Mouse (Mus musculus) kidney, embryonic 15.5 days (tissue): ENCODE results near the gene Atp5l. TPM values are rescaled to one million over a fixed set of nuclear protein-coding genes. Genes with fewer than 3 reads are reported as not detected.
"Not testable (repeated sequence)": the region's sequence is repeated elsewhere in the genome, so short reads cannot be mapped to it uniquely, and the experiment has no call there.

Source experiments
- ATAC-seq: fragments of 200-750 bp; cut with Nextera tagmentation; replicated peaks from 2 replicates; pipeline ENCODE4 v1.8.0; 2017; ENCODE audit warnings: moderate TSS enrichment; ENCODE audit not compliant: low FRiP score
- H3K27ac ChIP-seq: fragments of 300-500 bp; sonication (generic); 2 replicates; pipeline ENCODE4 v1.5.1; 2015; ENCODE audit warnings: mild to moderate bottlenecking, inconsistent platforms
- H3K27me3 ChIP-seq: fragments of 300-500 bp; sonication (generic); 2 replicates; pipeline ENCODE4 v1.6.1; 2015; ENCODE audit warnings: inconsistent platforms
- H3K36me3 ChIP-seq: fragments of 300-500 bp; sonication (generic); 2 replicates; pipeline ENCODE4 v1.6.1; 2015; ENCODE audit warnings: inconsistent platforms
- H3K4me1 ChIP-seq: fragments of 300-500 bp; sonication (generic); 2 replicates; pipeline ENCODE4 v1.6.1; 2015; ENCODE audit warnings: inconsistent platforms
- H3K4me2 ChIP-seq: fragments of 300-500 bp; sonication (generic); 2 replicates; pipeline ENCODE4 v1.6.1; 2015; ENCODE audit warnings: moderate library complexity, mild to moderate bottlenecking, inconsistent platforms
- H3K4me3 ChIP-seq: fragments of 300-500 bp; sonication (generic); replicated peaks from 2 replicates; pipeline ENCODE4 v1.5.1; 2015; ENCODE audit warnings: mild to moderate bottlenecking, inconsistent platforms
- H3K9ac ChIP-seq: fragments of 300-500 bp; sonication (generic); 2 replicates; pipeline ENCODE4 v1.6.1; 2015; ENCODE audit warnings: mild to moderate bottlenecking, inconsistent platforms
- H3K9me3 ChIP-seq: fragments of 300-500 bp; sonication (generic); replicated peaks from 2 replicates; pipeline ENCODE4 v1.6.1; 2016; ENCODE audit warnings: inconsistent platforms
- WGBS: fragments of 180-500 bp; shearing (Covaris S2); methylation state at CpG from one replicate; pipeline ENCODE4 v1.1.7; 2015; ENCODE audit warnings: mixed read lengths; 5-methylcytosine and 5-hydroxymethylcytosine counted together
- polyA plus RNA-seq: library from polyadenylated mRNA; unstranded; fragments of >200 nt; fragmentation: Nextera tagmentation; extraction: Ambion mirVana; gene quantifications from 2 replicates; pipeline ENCODE4 v1.2.1, GENCODE M21; 2015

The Atp5l gene
- polyA plus RNA-seq, result 714 and 843 TPM in 2 replicates

DNA sequence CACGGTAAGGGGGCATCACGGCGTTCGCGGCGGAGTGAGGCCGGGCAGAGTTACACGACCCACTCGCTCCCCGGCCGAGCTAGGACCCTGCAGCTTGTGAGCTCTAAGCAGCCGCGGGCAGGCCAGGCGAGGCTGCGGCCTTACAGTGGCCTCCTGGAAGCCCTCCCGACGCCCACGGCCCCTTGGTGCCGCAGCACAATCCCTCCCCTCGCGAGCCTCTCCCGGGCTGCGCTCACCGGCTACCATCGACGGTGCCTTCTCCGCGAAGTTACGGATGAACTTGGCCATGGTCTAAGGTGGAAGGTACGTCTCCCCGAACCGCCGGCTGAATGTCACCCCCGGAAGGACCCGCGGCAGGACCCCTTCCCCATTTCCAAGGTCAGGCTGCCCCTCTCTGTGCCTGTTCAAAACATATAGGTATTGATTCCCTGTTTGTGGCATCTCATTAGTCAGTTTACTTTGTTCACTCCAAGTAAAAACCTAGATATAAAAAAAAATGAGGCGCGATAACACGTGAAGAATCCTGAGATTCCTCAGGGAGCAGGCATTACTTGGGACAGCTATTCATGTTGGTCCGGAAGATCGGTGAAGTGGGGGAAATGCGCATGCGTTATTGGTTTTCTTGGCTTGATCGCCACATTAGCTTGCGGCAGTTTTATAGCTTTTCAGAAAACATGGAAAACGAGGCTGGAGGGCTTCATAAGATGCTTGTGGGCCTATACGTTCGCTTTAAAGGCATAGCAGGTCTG, at the start of gene Atp5l:
Gene Atp5l (minus strand): TSS at position 369 of the 749 bp plus-strand sequence.
- peak; percentile 90 for ATAC-seq
- Histone ChIP-seq H3K27ac (peak within 1 kb of the TSS; percentile 95), H3K4me2 (peak within 1 kb of the TSS; percentile 71), H3K9ac (peak within 1 kb of the TSS; percentile 95), H3K4me1 (peaks cover 19% of the 10 kb centered on the region), H3K4me3 (peak within 1 kb of the TSS; percentile 99), H3K27me3 (no peaks in the 10 kb centered on the region), H3K9me3 (no peaks in the 10 kb centered on the region), H3K36me3 (0 out of 2 replicates have a peak, but pooled peaks cover 4% of the 10 kb centered on the region)
- WGBS, result under 1% methylated on average over 48 of the region's 48 CpGs

DNA sequence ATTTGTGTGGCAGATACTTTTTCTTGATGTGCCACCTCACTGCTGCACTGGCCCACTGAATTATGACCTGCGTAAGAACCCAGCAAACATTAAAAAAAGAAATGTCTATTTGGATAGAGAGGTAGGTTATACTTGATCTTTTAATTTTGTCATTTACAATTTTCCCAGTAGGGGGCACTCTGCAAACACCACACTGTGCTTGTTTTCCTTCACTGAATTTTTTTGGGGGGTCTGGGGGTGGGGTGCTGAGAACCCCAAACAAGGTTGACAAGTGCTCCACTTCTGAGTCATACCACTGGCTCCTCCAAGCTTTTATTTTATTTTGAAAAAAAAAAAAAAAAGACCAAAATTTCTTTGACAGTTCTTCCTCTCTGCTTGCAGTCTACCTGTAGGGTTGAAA, 48.9 kb upstream of the Atp5l start:
- Histone ChIP-seq H3K4me3 (no peak overlapping the region), H3K27me3 (peaks cover 28% of the 10 kb centered on the region), H3K4me1 (peaks cover 12% of the 10 kb centered on the region), H3K9me3 (no peaks in the 10 kb centered on the region), H3K9ac (no peak overlapping the region), H3K36me3 (no peaks in the 10 kb centered on the region), H3K4me2 (no peak overlapping the region), H3K27ac (no peak overlapping the region)
- no peak for ATAC-seq
- WGBS, result 58% methylated on average over 1 of the region's 1 CpGs

DNA sequence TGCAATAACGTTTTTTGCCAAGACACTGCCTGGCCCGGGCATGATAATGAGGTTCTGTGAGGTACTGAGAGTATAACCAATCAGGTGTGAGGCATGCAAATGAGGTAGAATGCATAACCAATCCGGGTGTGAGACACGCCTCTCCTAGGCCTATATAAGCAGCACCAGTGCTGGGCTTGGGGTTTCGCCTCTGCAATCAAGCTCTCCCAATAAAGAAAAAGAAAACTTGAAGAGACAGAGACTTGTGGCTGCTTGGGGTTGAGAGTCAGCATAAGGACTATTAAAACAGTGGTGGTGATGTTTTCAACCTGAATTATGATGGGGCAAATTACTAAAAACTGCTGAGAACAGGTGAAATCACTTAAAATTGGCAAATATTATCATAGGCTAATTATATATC, 47.2 kb upstream of the Atp5l start:
- not testable (repeated sequence) for ATAC-seq, H3K9me3 ChIP-seq, H3K27ac ChIP-seq, H3K4me3 ChIP-seq, H3K9ac ChIP-seq, H3K4me2 ChIP-seq, H3K36me3 ChIP-seq
- WGBS, result 88% methylated on average over 5 of the region's 5 CpGs
- H3K27me3 ChIP-seq, result peaks cover 11% of the 10 kb centered on the region
- H3K4me1 ChIP-seq, result peaks cover 16% of the 10 kb centered on the region

DNA sequence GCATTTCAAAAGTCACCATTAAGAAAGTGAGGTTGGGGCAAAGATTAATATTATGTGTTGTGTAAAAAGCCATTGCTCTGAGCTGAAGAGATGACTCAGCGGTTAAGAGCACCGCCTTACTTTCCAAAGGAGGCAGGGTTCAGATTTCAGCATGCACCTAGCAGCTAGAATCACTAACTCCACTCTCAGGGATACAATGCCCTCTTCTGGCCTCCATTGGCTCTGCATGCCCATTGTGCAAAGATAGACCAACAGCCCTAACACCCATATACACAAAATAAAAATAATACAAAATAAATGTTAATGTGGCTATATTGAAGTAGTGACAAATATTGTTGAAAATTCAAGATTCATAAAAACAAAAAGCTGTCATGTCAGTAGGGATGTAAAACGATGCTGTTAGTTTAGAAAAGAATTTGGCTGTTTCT, 46.3 kb upstream of the Atp5l start:
- Histone ChIP-seq H3K36me3 (peaks cover 14% of the 10 kb centered on the region), H3K27ac (no peak overlapping the region), H3K4me2 (no peak overlapping the region), H3K9me3 (no peaks in the 10 kb centered on the region), H3K27me3 (peaks cover 10% of the 10 kb centered on the region), H3K4me3 (no peak overlapping the region), H3K9ac (no peak overlapping the region), H3K4me1 (peaks cover 16% of the 10 kb centered on the region)
- 0 out of 2 replicates have a peak, but pooled peaks have one; percentile 28 for ATAC-seq
- WGBS, result 23% methylated on average over 3 of the region's 3 CpGs

DNA sequence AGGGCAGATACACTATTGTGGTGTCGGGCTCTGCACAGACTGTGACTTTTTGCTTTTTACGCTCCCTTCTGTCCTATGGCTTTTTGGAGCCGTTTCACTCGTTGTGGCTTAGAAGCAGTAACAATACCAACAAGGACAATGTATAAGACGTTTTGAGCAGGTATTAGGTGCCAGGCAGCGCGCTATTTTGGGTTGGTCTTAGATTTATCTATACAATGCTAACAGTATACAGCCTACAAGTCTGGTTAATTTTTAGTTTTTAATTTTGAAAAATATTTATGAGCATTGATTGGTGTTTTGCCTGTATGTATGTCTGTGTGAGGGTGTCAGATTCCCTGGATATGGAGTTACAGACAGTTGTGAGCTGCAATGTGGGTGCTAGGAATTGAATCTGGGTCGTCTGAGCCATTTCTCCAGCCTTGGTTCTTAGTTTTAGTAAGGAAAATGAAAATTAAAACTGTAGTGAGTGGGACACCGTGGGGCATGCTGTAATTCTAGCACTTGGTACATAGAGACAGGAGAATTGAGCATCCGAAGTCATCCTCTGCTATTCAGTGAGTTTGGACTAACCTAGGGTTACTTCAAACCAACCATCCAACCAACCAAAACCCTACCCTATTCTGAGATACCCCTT, 45.4 kb upstream of the Atp5l start:
- peaks cover 16% of the 10 kb centered on the region for H3K4me1 ChIP-seq
- peak overlapping the region; percentile 47; the same call in 1 of the 2 replicates for H3K9ac ChIP-seq
- H3K9me3 ChIP-seq, result no peaks in the 10 kb centered on the region
- 12% methylated on average over 10 of the region's 10 CpGs for WGBS
- peak overlapping the region; percentile 93 for H3K4me2 ChIP-seq
- H3K4me3 ChIP-seq, result peak overlapping the region; percentile 80
- peak overlapping the region; percentile 63; the same call in 1 of the 2 replicates for H3K27ac ChIP-seq
- peaks cover 10% of the 10 kb centered on the region for H3K27me3 ChIP-seq
- ATAC-seq, result no peak; the same call in 1 of the 2 replicates
- peaks cover 22% of the 10 kb centered on the region for H3K36me3 ChIP-seq

DNA sequence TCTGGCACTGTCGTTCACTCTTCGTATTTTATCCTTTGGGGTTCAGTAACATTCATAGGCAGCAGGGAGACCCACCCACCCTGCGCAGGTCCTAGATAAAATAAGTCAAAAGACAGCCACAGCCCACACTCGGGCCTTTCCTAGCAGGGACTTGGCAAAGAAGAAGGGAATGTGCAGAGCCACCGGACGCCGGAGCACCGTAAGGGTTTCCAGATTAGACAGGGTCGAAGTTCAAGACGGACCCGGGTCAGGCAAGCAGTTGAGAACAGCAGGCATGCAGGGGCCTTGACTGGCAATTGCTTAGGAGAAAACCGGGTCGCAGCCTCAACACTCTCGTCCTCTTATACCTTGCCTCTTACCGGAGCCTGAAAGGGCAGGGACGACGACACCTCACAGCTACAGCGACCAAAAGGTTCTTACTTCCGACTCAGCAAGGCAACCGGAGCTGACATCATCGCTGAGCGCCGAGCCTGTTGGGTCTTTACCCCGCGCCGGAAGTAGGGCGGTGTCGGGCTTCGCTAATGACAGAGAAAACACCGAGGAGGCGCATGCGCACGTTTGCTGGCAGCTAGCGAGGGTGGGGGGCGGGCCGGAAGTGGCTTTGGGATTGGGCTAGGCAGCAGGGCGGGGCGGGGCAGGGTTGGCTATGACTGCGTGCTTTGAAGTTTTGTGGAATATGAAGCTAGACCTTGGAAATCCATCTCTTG, 44.7 kb upstream of the Atp5l start, which contains the start of gene Ube4a:
Gene Ube4a (minus strand): TSS at position 475 of the 707 bp plus-strand sequence.
- Histone ChIP-seq H3K4me1 (peaks cover 16% of the 10 kb centered on the region), H3K4me2 (peak within 1 kb of the TSS; percentile 93), H3K4me3 (peak within 1 kb of the TSS; percentile 80), H3K36me3 (peaks cover 27% of the 10 kb centered on the region), H3K9me3 (no peaks in the 10 kb centered on the region), H3K27me3 (peaks cover 7% of the 10 kb centered on the region), H3K27ac (peak within 1 kb of the TSS; percentile 63; the same call in 1 of the 2 replicates), H3K9ac (peak within 1 kb of the TSS; percentile 75)
- under 1% methylated on average over 39 of the region's 39 CpGs for WGBS
- peak; percentile 94 for ATAC-seq

DNA sequence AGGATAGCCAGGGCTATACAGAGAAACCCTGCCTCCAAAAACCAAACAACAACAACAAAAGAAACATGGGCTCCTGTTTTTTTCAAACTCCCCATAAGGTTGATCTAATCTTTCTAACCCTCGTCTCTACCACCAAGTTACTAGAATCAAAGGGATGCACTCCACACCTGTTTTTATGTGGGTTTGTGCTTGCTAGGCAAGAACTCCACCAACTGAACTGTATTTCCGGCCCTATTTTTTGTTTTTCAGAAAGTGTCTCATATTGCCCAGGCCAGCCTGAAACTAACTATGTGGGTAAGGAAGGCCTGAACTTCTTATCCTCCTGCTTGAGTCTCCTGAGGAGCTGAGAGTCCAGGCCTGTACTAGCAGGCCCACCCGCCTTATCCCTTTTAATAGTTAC, 33.9 kb upstream of the Atp5l start:
- Histone ChIP-seq H3K27me3 (no peaks in the 10 kb centered on the region), H3K9ac (no peak overlapping the region), H3K27ac (no peak overlapping the region), H3K9me3 (no peaks in the 10 kb centered on the region), H3K4me2 (no peak overlapping the region), H3K4me3 (no peak overlapping the region), H3K4me1 (no peaks in the 10 kb centered on the region), H3K36me3 (peaks cover 80% of the 10 kb centered on the region)
- WGBS, result 89% methylated on average over 3 of the region's 3 CpGs
- no peak for ATAC-seq

DNA sequence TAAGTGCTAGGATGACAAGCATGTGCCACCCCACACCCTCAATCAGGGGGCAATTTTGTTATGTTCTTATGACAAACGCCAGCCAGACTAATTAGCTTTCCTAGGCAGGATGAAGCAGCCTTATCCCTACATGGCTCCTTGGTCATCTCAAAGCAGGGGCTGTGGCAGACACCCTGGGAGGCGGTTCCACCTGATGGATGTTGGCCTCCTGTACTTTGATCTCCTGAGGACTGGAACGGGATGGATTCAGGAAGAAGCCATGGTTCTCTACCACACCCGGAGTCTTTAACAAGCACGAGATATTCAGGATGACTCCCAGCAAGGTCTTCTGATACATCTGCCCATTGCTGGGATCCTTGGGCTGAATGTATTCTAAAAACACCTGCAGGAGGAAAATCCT, 27.3 kb upstream of the Atp5l start:
- no peak overlapping the region for H3K4me3 ChIP-seq
- no peaks in the 10 kb centered on the region for H3K4me1 ChIP-seq
- no peak overlapping the region for H3K9ac ChIP-seq
- H3K27me3 ChIP-seq, result no peaks in the 10 kb centered on the region
- no peak for ATAC-seq
- H3K4me2 ChIP-seq, result no peak overlapping the region
- WGBS, result 89% methylated on average over 5 of the region's 5 CpGs
- no peak overlapping the region for H3K27ac ChIP-seq
- H3K36me3 ChIP-seq, result peaks cover 97% of the 10 kb centered on the region
- no peaks in the 10 kb centered on the region for H3K9me3 ChIP-seq

DNA sequence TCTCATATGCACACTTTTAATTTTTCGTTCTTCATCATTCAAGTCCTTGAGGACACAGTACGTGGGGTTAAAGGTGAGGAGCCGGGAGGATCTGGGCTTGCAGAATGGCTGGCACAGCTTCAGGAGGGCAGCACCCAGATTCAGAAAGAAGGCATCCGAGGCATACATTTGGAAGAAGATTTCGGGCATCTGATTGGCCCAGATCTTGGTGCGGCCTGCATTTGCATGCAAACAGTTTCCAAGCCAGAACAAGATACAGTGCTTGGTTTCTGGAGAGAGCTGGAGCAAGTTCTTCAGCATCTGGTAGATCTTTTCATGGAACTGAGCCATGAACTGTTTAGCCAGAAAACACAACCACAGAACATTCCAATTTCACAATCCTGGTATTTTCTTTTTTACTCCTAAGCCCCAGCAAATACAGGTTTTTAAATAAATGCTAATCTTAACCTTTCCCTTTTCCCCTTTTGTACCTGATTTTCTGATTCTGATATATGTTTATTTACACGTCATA, 25.7 kb upstream of the Atp5l start:
- no peak overlapping the region for H3K27ac ChIP-seq

DNA sequence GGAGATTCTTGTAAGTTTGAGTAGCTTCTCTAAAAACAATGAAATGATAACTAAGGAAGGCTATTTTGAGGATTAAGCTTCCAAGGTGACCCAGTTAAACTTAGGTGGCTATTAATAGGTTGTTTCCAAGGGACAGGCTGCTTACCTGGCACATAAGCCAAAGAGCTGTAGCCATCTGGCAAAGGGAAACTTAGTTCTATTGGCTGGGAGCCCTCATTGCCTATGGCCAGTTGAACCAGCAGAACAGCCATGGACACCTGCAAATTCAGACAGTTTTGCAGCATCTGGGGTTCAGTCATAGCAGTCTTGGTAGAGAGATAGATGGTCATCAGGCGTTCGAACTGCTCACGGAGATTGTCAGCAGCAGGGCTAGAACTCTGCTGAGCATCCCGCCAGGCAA, 21.9 kb upstream of the Atp5l start:
- no peak overlapping the region for H3K9ac ChIP-seq
- H3K9me3 ChIP-seq, result no peaks in the 10 kb centered on the region
- over 99% methylated on average over 4 of the region's 4 CpGs for WGBS
- H3K4me1 ChIP-seq, result no peaks in the 10 kb centered on the region
- no peak overlapping the region for H3K27ac ChIP-seq
- no peak overlapping the region for H3K4me3 ChIP-seq
- H3K36me3 ChIP-seq, result peaks cover 97% of the 10 kb centered on the region
- H3K4me2 ChIP-seq, result no peak overlapping the region
- no peak for ATAC-seq
- no peaks in the 10 kb centered on the region for H3K27me3 ChIP-seq

More for the DNA sequence above, 25.7 kb upstream of the Atp5l start:
- Histone ChIP-seq H3K9ac (no peak overlapping the region), H3K36me3 (peaks cover 98% of the 10 kb centered on the region), H3K27me3 (no peaks in the 10 kb centered on the region), H3K4me1 (no peaks in the 10 kb centered on the region), H3K4me3 (no peak overlapping the region), H3K9me3 (no peaks in the 10 kb centered on the region), H3K4me2 (no peak overlapping the region)
- 93% methylated on average over 7 of the region's 7 CpGs for WGBS
- no peak for ATAC-seq

DNA sequence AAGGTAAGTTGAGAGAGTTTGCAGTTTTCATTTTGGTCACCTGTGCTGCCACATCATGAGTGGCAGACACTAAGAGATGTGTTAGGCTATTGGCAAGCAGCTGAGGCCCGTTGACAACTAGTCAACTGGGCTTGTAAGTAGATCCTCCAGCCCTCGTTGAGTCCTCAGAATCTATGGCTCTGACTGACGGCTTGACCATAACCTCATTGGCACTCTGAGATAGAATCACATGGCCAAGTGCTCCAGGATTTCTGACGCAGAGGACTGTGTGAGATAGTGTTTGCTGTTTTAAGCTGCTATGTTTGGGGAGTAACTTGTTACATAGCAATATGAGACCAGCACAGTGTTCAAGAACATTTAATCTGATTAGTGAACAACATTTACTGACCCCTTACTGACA, 21.2 kb upstream of the Atp5l start:
- H3K27me3 ChIP-seq, result no peaks in the 10 kb centered on the region
- WGBS, result 81% methylated on average over 4 of the region's 4 CpGs
- no peak for ATAC-seq
- no peak overlapping the region for H3K4me3 ChIP-seq
- no peaks in the 10 kb centered on the region for H3K9me3 ChIP-seq
- no peaks in the 10 kb centered on the region for H3K4me1 ChIP-seq
- no peak overlapping the region for H3K9ac ChIP-seq
- H3K4me2 ChIP-seq, result no peak overlapping the region
- H3K27ac ChIP-seq, result no peak overlapping the region
- H3K36me3 ChIP-seq, result peaks cover 97% of the 10 kb centered on the region
